Comparison of ENCODE assay signal across 8 mouse cellular contexts in the genomic region with DNA sequence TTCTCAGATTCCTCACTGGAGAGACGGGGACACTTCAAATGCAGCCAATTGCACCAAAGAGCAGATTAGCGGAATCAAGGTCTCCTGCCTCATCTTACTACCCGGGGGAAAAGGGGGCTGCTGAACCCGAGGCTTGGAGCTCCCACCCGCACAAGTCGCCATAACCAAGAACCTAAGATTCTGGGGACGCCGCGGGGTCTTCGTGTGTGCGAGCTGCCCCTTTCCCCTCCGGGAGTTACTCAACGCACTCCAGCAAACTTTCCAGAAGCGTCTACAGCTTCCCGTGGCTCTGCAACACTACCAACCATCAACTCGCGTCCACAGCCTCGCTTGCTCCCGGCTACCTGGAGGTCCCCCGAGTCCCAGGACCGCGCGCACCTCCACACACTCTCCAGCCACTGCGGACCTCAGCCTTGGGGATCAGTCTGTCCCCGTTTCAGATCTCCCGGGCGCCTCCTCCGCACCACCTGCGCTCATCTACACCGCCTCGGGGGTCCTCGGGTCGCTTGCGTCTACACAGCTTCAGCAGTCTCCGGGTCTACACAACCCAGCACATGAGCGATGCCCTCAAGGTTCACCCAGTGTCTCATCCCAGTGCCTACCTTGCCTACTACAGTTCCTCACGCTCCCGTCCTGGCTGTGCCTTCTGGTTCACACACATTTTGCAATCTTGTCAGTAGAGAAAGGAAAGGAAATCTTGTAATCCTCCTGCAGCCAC. TPM values are rescaled to one million over a fixed set of nuclear protein-coding genes. Genes with fewer than 3 reads are reported as not detected.
DNase-seq lines count a peak whose midpoint lies in the region; ATAC-seq and TF ChIP-seq lines count a peak whose summit lies in the region.

No protein-coding gene starts in this region.

- peaks cover 3% of the 10 kb centered on the region; the same call in 1 of the 2 replicates for H3K27me3 ChIP-seq in liver, adult 2 months (ENCODE audit: control insufficient read depth, insufficient read depth, low read length)
- H3K27me3 ChIP-seq in heart, postnatal 0 days (ENCODE audit: control insufficient read depth, insufficient read depth, low read length) = 0 out of 2 replicates have a peak, but pooled peaks cover 20% of the 10 kb centered on the region
- H3K27me3 ChIP-seq in liver, embryonic 16.5 days (ENCODE audit: control insufficient read depth, insufficient read depth, low read depth, low read length) = peaks cover 46% of the 10 kb centered on the region

- no peaks in the 10 kb centered on the region for H3K79me2 ChIP-seq in liver, adult 2 months (ENCODE audit: control insufficient read depth, insufficient read depth, low read length)

- TF ChIP-seq POLR2A in liver, adult 2 months (IDR thresholded peaks at IDR 0.05; ENCODE audit: extremely low read depth, insufficient read depth, low read length) = no peak

- H3K9me3 ChIP-seq in heart, postnatal 0 days (replicated peaks; ENCODE audit: control insufficient read depth, low read length) = no peaks in the 10 kb centered on the region
- H3K9me3 ChIP-seq in liver, embryonic 16.5 days (replicated peaks; ENCODE audit: control insufficient read depth, low read length) = no peaks in the 10 kb centered on the region

- no peak for DNase-seq in liver, adult 2 months (ENCODE audit: extremely low read depth, low read depth, low spot score)
- DNase-seq in liver (no peak), MN1 (ENCODE audit: low spot score) (no peak)
- DNase-seq in heart, postnatal 0 days (ENCODE audit: low spot score) = no peak
- peak; percentile 21 for DNase-seq in testis, postnatal 14 days (ENCODE audit: low spot score)
- no peak for DNase-seq in left cerebral cortex, adult 11 months (ENCODE audit: low spot score)

- TF ChIP-seq CTCF in liver, adult 2 months (IDR thresholded peaks at IDR 0.05; ENCODE audit: low read depth, low read length) = no peak
- no peak for TF ChIP-seq CTCF in heart, postnatal 0 days (IDR thresholded peaks at IDR 0.05; ENCODE audit: low read depth)

- H3K27ac ChIP-seq in liver, adult 2 months (replicated peaks; ENCODE audit: insufficient read depth, low read depth, low read length) = no peak overlapping the region
- no peak overlapping the region for H3K27ac ChIP-seq in heart, postnatal 0 days (ENCODE audit: low read depth)
- no peak overlapping the region for H3K27ac ChIP-seq in liver, embryonic 16.5 days (ENCODE audit: low read length)

- peak; percentile 24 for ATAC-seq in common myeloid progenitor, adult 5-6 weeks (replicated peaks; ENCODE audit: low read depth, poor library complexity, severe bottlenecking)
- ATAC-seq in heart, postnatal 0 days (ENCODE audit: insufficient read depth, low read depth) = no peak
- ATAC-seq in liver, embryonic 16.5 days (ENCODE audit: low read depth) = no peak

- H3K4me2 ChIP-seq in heart, postnatal 0 days (ENCODE audit: low read depth, low read length) = peak overlapping the region; percentile 73
- peak overlapping the region; percentile 75 for H3K4me2 ChIP-seq in liver, embryonic 16.5 days (ENCODE audit: low read depth, low read length)

- H3K4me1 ChIP-seq in liver, adult 2 months (ENCODE audit: control insufficient read depth, insufficient read depth, low read length) = peaks cover 4% of the 10 kb centered on the region; the same call in 1 of the 2 replicates
- H3K4me1 ChIP-seq in heart, postnatal 0 days (ENCODE audit: control insufficient read depth, insufficient read depth) = peaks cover 12% of the 10 kb centered on the region; the same call in 1 of the 2 replicates
- H3K4me1 ChIP-seq in liver, embryonic 16.5 days (ENCODE audit: control insufficient read depth, low read depth, low read length) = peaks cover 5% of the 10 kb centered on the region; the same call in 1 of the 2 replicates

- no peak for TF ChIP-seq EP300 in heart, postnatal 0 days (IDR thresholded peaks at IDR 0.05; ENCODE audit: low read depth)

- peak overlapping the region; percentile 27; the same call in 1 of the 2 replicates for H3K4me3 ChIP-seq in liver, adult 2 months (ENCODE audit: insufficient read depth, low read depth, low read length)
- peak overlapping the region; percentile 44 for H3K4me3 ChIP-seq in heart, postnatal 0 days (ENCODE audit: low read depth, low read length)
- H3K4me3 ChIP-seq in liver, embryonic 16.5 days (ENCODE audit: low read depth, low read length) = peak overlapping the region; percentile 54

- 4% methylated on average over 38 of the region's 38 CpGs for WGBS in liver, adult 2 months
- WGBS in heart, postnatal 0 days = under 1% methylated on average over 38 of the region's 38 CpGs
- WGBS in liver, embryonic 16.5 days (ENCODE audit: insufficient replicate concordance) = 2% methylated on average over 38 of the region's 38 CpGs

- H3K36me3 ChIP-seq in liver, adult 2 months (ENCODE audit: control insufficient read depth, insufficient read depth, low read length) = no peaks in the 10 kb centered on the region
- H3K36me3 ChIP-seq in heart, postnatal 0 days (replicated peaks; ENCODE audit: control insufficient read depth, insufficient read depth, low read length) = no peaks in the 10 kb centered on the region
- no peaks in the 10 kb centered on the region for H3K36me3 ChIP-seq in liver, embryonic 16.5 days (ENCODE audit: control insufficient read depth, insufficient read depth)

- H3K9ac ChIP-seq in liver, adult 2 months (ENCODE audit: low read depth, low read length) = no peak overlapping the region
- H3K9ac ChIP-seq in heart, postnatal 0 days (replicated peaks; ENCODE audit: low read depth, low read length) = peak overlapping the region; percentile 7; the same call in 1 of the 2 replicates
- H3K9ac ChIP-seq in liver, embryonic 16.5 days (ENCODE audit: low read depth, low read length) = peak overlapping the region; percentile 20; the same call in 1 of the 2 replicates

RNA-seq across cellular contexts. Expression of gene Tcf20, which starts 0.5 kb away (rescaled TPM):
- 22.6 and 23.4 TPM in 2 replicates for total RNA-seq in liver, adult 2 months (2014; rRNA removed)
- 8.7 and 10.9 TPM in 2 replicates for polyA plus RNA-seq in liver, adult 2 months (2012; rRNA removed)
- total RNA-seq in common myeloid progenitor, adult 5-6 weeks (2017) = 101 and 107 TPM in 2 replicates
- total RNA-seq in heart, postnatal 0 days (2014; rRNA removed; ENCODE audit: low replicate concordance) = 36.7 and 43.6 TPM in 2 replicates
- polyA plus RNA-seq in heart, postnatal 0 days (2015; fragmentation: Nextera tagmentation; extraction: Ambion mirVana) = 3.0 TPM in 2 replicates
- polyA plus RNA-seq in liver, embryonic 16.5 days (2015; fragmentation: Nextera tagmentation; extraction: Ambion mirVana) = 2.1 and 2.4 TPM in 2 replicates

RNA-seq across cellular contexts. Expression of gene Nfam1, which starts 45.9 kb away (rescaled TPM):
- total RNA-seq in liver, adult 2 months (2014; rRNA removed) = 1.1 and 1.5 TPM in 2 replicates
- polyA plus RNA-seq in liver, adult 2 months (2012; rRNA removed) = 1.8 and 3.2 TPM in 2 replicates
- total RNA-seq in common myeloid progenitor, adult 5-6 weeks (2017) = 23.1 and 25.0 TPM in 2 replicates
- total RNA-seq in heart, postnatal 0 days (2014; rRNA removed; ENCODE audit: low replicate concordance) = 0.38 and 0.54 TPM in 2 replicates
- 0.99 and 1.2 TPM in 2 replicates for polyA plus RNA-seq in heart, postnatal 0 days (2015; fragmentation: Nextera tagmentation; extraction: Ambion mirVana)
- polyA plus RNA-seq in liver, embryonic 16.5 days (2015; fragmentation: Nextera tagmentation; extraction: Ambion mirVana) = 12.5 and 14.3 TPM in 2 replicates
